Mouse (Mus musculus) CD8-positive naive resting alpha-beta T cell, adult 2 months (primary cell): ENCODE data around the gene Hist1h3d.

Experiments
- DNase-seq, 2 experiments: peaks; one replicate each; pipeline ENCODE4 v3.0.0; 2022; ENCODE audit warnings: low read depth in 2 of 2, low spot score in 2 of 2

Hist1h3d gene

DNA sequence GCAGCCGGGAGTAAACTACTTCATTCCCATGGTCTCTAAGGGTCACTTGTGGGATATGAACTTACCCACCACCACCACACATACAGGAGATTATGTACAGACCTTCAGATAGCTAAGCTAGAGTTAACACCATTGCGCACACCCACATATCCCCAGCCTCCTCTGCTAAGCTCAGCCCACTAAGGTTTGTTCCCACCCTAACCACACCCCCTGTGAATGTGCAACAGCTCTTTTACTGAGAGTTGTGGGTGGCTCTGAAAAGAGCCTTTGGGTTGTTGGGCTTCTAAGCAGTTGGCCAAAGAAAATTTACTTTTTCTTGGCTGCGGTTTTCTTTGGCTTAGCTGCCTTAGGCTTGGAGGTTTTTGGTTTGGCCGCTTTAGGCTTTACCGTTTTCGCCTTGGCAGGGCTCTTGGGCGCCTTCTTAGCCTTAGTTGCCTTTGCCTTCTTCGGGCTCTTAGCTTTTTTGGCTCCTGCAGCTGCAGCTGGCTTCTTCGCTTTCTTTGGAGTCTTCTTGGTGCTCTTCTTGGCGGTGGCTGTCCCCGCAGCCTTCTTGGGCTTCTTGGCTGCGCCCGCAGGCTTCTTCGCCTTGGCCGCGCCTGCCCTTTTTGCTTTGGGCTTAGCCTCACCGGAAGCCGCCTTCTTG, 46.1 kb downstream of the Hist1h3d start:
- DNase-seq, result peak; percentile 57 to 73

DNA sequence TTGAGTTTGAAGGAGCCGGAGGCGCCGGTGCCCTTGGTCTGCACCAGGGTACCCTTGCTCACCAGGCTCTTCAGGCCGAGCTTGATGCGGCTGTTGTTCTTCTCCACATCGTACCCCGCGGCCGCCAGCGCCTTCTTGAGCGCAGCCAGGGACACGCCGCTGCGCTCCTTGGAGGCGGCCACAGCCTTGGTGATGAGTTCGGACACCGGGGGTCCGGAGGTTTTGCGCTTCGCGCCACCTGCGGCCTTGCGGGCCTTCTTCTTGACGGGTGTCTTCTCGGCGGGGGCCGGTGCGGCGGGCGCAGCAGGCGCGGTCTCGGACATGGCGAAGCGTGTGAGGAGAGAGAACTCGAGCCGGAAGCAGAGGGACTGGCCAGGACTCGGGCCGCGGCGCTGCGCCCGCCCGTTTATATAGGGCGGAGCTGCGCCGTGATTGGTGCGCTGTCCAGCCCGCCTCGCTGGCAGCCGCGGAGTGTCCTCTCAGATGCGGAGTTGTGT, 46.7 kb downstream of the Hist1h3d start, which contains the start of gene Hist1h1e:
Gene Hist1h1e (minus strand): TSS at position 384 of the 497 bp plus-strand sequence.
- peak; percentile 49 to 57 for DNase-seq

DNA sequence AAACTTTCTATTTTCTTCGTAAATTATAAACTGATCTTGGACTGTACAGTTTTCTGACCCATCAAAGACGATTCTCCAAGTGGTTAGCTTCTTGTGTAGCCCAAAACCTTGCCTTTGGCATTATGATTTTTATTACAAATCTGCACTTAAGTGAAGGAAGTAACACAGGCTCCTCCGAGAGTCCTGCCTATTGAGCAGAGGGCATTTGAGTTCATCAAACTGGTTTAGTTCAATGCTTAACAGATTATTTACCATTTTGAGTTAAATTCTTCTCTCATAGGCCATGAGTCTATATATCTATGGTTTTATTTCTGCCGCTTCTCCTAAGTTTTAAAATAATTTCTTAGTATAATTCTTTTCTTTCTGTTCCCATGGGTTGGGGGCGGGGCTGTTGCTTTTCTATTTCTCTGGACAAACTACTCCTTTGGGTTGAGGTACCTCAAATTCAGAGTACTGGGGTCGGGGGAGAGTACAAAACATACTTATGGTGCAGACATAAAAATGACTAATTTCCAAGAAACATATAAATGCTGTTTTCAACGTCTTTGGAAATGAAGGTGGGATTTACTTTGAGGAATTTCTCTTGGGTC, 47.4 kb downstream of the Hist1h3d start:
- DNase-seq, result no peak
